In genomic region chr8:125291506-125291905, GRCm38 (mm10) we compare ENCODE assay signal across 10 mouse cellular contexts.
DNase-seq lines count a peak whose midpoint lies in the region; ATAC-seq lines count a peak whose summit lies in the region.
"Had no signal": no experiment of that assay in that cellular context is flagged by ENCODE, and none has a peak within 500 bp of the region (broad histone marks: within the 10 kb centered on the region; RNA-seq: fewer than 3 reads in every experiment).

No protein-coding gene starts in this region.

- no peak overlapping the region for H3K4me2 ChIP-seq in heart, embryonic 15.5 days
- H3K4me2 ChIP-seq: embryonic facial prominence, embryonic 15.5 days; limb, embryonic 12.5 days had no signal

- peak; percentile 18 for DNase-seq in urinary bladder, postnatal 14 days (ENCODE audit: low spot score)
- no peak for DNase-seq in urinary bladder, postnatal 25 days (ENCODE audit: low spot score)
- peak; percentile 49 for DNase-seq in kidney, adult 9 months
- DNase-seq in Muller cell, postnatal 12 days (ENCODE audit: inconsistent ontology term): no peak
- no peak for DNase-seq in right cerebral cortex, adult 18-20 months
- no peak for DNase-seq in thymus, postnatal 4 days
- DNase-seq: cerebellum, adult 9-10 months had no signal

- WGBS in heart, embryonic 15.5 days: 44% methylated on average over 10 of the region's 10 CpGs

- peaks cover 75% of the 10 kb centered on the region for H3K4me1 ChIP-seq in heart, embryonic 15.5 days (replicated peaks)

- H3K36me3 ChIP-seq in heart, embryonic 15.5 days: no peaks in the 10 kb centered on the region
- H3K36me3 ChIP-seq: embryonic facial prominence, embryonic 15.5 days; limb, embryonic 12.5 days had no signal

- no peaks in the 10 kb centered on the region for H3K27me3 ChIP-seq in heart, embryonic 15.5 days
- H3K27me3 ChIP-seq: limb, embryonic 12.5 days had no signal

- no peaks in the 10 kb centered on the region for H3K9me3 ChIP-seq in heart, embryonic 15.5 days (replicated peaks)
- H3K9me3 ChIP-seq: embryonic facial prominence, embryonic 15.5 days had no signal

- no peak for ATAC-seq in heart, embryonic 15.5 days (replicated peaks; ENCODE audit: insufficient number of reproducible peaks, insufficient read depth, low FRiP score, low read depth)

- H3K27ac ChIP-seq in heart, embryonic 15.5 days: peak overlapping the region; percentile 94

- H3K4me3 ChIP-seq in heart, embryonic 15.5 days: no peak overlapping the region
- H3K4me3 ChIP-seq: embryonic facial prominence, embryonic 15.5 days; limb, embryonic 12.5 days had no signal

- H3K9ac ChIP-seq in heart, embryonic 15.5 days: no peak overlapping the region
- H3K9ac ChIP-seq: embryonic facial prominence, embryonic 15.5 days; limb, embryonic 12.5 days had no signal

Comparison
In these comparisons a context has a peak if more than half of its experiments do, and no peak if none do; other contexts are left out.
1. DNase-seq: peak in urinary bladder, postnatal 14 days (single experiment) and kidney, adult 9 months (single experiment); none in urinary bladder, postnatal 25 days (single experiment), Muller cell, postnatal 12 days (single experiment), right cerebral cortex, adult 18-20 months (single experiment) and thymus, postnatal 4 days (single experiment).